Mouse (Mus musculus) Patski (cell line): Measurements from ENCODE around the gene Rpl26. TPM values are rescaled to one million over a fixed set of nuclear protein-coding genes. Genes with fewer than 3 reads are reported as not detected.
A peak's percentile ranks its signal among the peaks of the same experiment; 100 is the strongest.

Source experiments
- ATAC-seq: fragments of 100-300 bp; one replicate; pipeline ENCODE4 v1.8.0; 2021
- CTCF ChIA-PET: fragments of 350-600 bp; sonication (Branson Sonifier 250); formaldehyde crosslinking; loops from one replicate; lab custom pipeline; 2022; ENCODE audit warnings: inconsistent platforms; lab: Charles Lee
- POLR2A ChIA-PET: fragments of 350-600 bp; sonication (Branson Sonifier 250); formaldehyde crosslinking; loops from one replicate; lab custom pipeline; 2022; ENCODE audit warnings: antibody characterized with exemption, inconsistent platforms; lab: Charles Lee
- DNase-seq: peaks from one replicate; pipeline ENCODE4 v3.0.0-alpha.2; 2011; ENCODE audit warnings: low read depth, low spot score
- H3K27me3 ChIP-seq: fragments of 371-371 bp; one replicate; pipeline ENCODE4 v1.5.1; 2021
- CTCF ChIP-seq: fragments of 100-300 bp; IDR thresholded peaks from one replicate; pipeline ENCODE4 v1.5.1; 2021
- in situ Hi-C: fragments of 300-500 bp; cut with MboI; formaldehyde crosslinking; loops from 3 replicates; pipeline ENCODE4 v1.11.1; 2018; ENCODE audit warnings: low pct_unique_long_range_greater_than_20kb, mixed read lengths
- polyA plus RNA-seq: library from polyadenylated mRNA; unstranded; gene quantifications from one replicate; pipeline ENCODE4 v1.2.3, GENCODE M21; 2021

The Rpl26 gene
- polyA plus RNA-seq, 1 experiment from 2014 or later: 909 TPM

DNA sequence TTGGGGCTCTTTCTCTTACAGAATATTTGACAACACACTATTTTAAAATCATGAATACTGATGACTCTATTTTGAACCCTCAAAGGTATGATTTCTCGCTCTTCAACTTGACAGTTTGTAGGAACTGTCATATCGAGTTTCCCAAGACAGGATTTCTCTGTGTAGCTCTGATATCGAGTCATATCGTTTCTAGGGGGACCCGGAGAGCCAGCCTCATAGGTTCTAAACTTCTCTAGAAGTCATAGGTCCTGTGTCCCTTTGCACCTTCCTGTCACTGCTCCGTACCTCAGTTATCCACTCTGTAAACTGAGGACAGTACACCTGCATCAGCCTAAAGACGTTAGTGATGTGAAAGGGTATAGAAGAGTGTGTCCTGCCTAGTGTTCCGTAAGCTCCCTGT lies 1.6 kb upstream of the Rpl26 start:
- in situ Hi-C loops: loop anchor here (5.0 kb wide), 1 partner anchor 72 kb away; no protein-coding TSS in a partner anchor
- POLR2A ChIA-PET: no interaction called here
- ATAC-seq (no peak), DNase-seq (no peak)
- no peak for TF ChIP-seq CTCF
- H3K27me3 ChIP-seq: peaks cover 5% of the 10 kb centered on the region
- CTCF ChIA-PET: interaction anchor here (1.3 kb wide), 1 partner anchor 25 kb away, joined by 3 read pairs; no protein-coding TSS in a partner anchor

DNA sequence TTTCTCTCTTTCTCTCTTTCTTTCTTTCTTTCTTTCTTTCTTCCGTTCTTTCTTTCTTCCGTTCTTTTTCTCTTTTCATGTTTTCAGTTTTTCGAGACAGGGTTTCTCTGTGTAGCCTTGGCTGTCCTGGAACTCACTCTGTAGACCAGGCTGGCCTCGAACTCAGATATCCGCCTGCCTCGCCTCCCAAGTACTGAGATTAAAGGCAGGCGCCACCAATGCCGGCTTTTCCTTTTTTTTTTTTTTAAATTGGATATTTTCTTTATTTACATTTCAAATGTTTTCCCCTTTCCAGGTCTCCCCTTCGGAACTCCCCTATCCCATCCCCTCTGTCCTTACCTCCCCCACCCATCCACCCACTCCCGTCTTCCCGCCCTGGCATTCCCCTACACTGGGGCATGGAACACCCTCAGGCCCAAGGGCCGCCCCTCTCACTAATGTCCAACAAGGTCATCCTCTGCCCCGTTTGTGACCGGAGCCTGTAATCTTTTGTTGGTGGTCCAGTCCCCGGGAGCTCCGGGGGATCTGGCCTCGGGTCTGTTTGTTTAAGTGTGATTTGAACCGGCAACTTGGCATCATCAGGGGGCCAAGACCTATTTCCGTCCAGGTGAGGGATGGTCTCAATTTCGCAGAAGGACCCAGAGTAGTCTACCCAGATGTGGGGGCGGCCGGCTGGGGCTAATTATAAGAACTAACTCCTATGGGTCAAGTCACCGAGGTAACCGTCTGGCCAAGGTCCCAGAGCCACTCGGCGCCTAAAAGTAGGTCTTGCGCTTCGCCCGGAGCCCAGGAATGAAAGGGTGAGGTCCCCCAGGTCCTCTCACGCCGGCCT lies 648 bp upstream of the Rpl26 start:
- POLR2A ChIA-PET: no interaction called here
- CTCF ChIA-PET: no interaction called here
- in situ Hi-C loops: loop anchor here (5.0 kb wide), 1 partner anchor 72 kb away; no protein-coding TSS in a partner anchor
- DNase-seq (no peak), ATAC-seq (no peak)
- TF ChIP-seq CTCF: no peak
- peaks cover under 1% of the 10 kb centered on the region for H3K27me3 ChIP-seq

DNA sequence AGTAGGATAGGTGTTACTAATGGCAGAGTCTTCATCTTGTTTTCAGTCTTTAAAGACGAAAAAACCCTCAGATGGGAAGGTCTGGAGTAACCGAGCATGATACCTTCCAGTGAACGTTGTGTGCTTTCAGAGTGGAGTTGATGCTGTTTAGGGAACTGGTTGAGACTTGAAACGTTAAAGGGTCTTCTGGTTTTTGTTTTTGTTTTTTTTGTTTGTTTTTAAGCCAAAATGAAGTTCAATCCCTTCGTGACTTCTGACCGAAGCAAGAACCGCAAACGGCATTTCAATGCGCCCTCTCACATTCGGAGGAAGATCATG lies 623 bp downstream of the Rpl26 start:
- POLR2A ChIA-PET: interaction anchor here (1.0 kb wide), 1 partner anchor 86 kb away, joined by 3 read pairs; no protein-coding TSS in a partner anchor
- in situ Hi-C loops: loop anchor here (5.0 kb wide), 1 partner anchor 70 kb away; no protein-coding TSS in a partner anchor
- CTCF ChIA-PET: interaction anchor here (1.2 to 4.7 kb wide), 2 partner anchors 12 to 79 kb away, joined by 3 to 34 read pairs; no protein-coding TSS in a partner anchor
- DNase-seq (no peak), ATAC-seq (no peak)
- H3K27me3 ChIP-seq: no peaks in the 10 kb centered on the region
- no peak for TF ChIP-seq CTCF

DNA sequence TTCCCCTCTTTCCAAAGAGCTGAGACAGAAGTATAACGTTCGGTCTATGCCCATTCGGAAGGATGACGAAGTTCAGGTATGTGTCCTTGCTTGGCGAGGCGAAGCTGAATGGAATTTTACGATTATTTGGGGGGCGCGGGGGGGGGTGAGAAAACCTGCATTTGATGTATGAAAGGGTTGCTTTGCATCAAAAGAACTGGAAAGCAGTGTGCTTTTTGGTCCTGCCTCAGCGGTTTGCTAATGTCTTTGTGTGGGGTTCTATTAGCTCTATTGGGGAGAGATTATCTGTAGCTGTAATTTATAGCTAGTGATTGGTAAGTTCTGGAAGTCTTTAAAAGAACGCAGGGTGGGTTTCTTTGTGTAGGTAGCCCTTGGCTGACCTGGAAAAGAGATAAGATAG lies 984 bp downstream of the Rpl26 start:
- POLR2A ChIA-PET: interaction anchor here (1.0 kb wide), 1 partner anchor 85 kb away, joined by 3 read pairs; no protein-coding TSS in a partner anchor
- no peak for DNase-seq
- no peak for TF ChIP-seq CTCF

DNA sequence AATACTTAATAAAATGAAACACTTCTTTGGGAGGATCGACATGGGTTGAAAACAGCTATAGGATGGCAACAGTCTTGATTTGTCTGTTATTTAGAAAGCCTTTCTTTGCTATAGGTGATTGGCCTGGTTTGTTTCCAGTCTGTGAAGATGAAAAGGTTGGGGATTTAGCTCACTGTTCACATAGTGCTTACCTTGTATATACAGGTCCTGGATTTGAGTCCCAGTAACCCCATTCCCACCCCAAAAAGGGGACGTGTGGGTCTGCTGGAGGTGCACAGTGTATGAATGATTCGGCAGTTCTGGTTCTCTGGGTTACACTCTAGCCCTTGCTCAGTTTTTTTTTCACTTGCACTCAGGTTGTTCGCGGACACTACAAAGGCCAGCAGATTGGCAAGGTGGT lies 1.4 kb downstream of the Rpl26 start:
- H3K27me3 ChIP-seq: no peaks in the 10 kb centered on the region
- in situ Hi-C loops: loop anchor here (5.0 kb wide), 1 partner anchor 69 kb away; no protein-coding TSS in a partner anchor
- ChIA-PET CTCF (interaction anchor here (0.6 to 4.7 kb wide), 3 partner anchors 11 to 78 kb away, joined by 3 to 34 read pairs (median 3); no protein-coding TSS in a partner anchor), POLR2A (interaction anchor here (1.0 kb wide), 1 partner anchor 85 kb away, joined by 3 read pairs; no protein-coding TSS in a partner anchor)
- TF ChIP-seq CTCF: no peak
- ATAC-seq (no peak), DNase-seq (no peak)

More for the DNA sequence above, 984 bp downstream of the Rpl26 start:
- ATAC-seq: no peak
- H3K27me3 ChIP-seq: no peaks in the 10 kb centered on the region
- in situ Hi-C loops: loop anchor here (5.0 kb wide), 1 partner anchor 70 kb away; no protein-coding TSS in a partner anchor
- CTCF ChIA-PET: interaction anchor here (0.6 to 4.7 kb wide), 3 partner anchors 11 to 78 kb away, joined by 3 to 34 read pairs (median 3); no protein-coding TSS in a partner anchor

- POLR2A ChIA-PET: interaction anchor here (0.8 kb wide), 1 partner anchor 13 kb away, joined by 3 read pairs; no protein-coding TSS in a partner anchor
- DNase-seq: no peak
- CTCF ChIA-PET: interaction anchor here (1.2 to 4.7 kb wide), 5 partner anchors 30 to 83 kb away, joined by 4 to 34 read pairs (median 9); partner anchors contain the start of gene Rangrf
- ATAC-seq: no peak
- no peak for TF ChIP-seq CTCF
- in situ Hi-C loops: loop anchor here (5.0 kb wide), 1 partner anchor 69 kb away; no protein-coding TSS in a partner anchor
- H3K27me3 ChIP-seq: no peaks in the 10 kb centered on the region
Observed at GRCm38 (mm10) chr11:68903775-68904174, 2.4 kb downstream of the Rpl26 start.

- ChIA-PET CTCF (interaction anchor here (0.6 to 4.7 kb wide), 13 partner anchors 9 to 125 kb away, joined by 3 to 34 read pairs (median 5); partner anchors contain the start of gene Rangrf), POLR2A (no interaction called here)
- DNase-seq: peak; percentile 43
- H3K27me3 ChIP-seq: no peaks in the 10 kb centered on the region
- in situ Hi-C loops: loop anchor here (5.0 kb wide), 2 partner anchors 38 to 68 kb away; no protein-coding TSS in a partner anchor
- peak; percentile 77 for TF ChIP-seq CTCF
- ATAC-seq: no peak
Observed at GRCm38 (mm10) chr11:68904375-68905137, 3.2 kb downstream of the Rpl26 start.

DNA sequence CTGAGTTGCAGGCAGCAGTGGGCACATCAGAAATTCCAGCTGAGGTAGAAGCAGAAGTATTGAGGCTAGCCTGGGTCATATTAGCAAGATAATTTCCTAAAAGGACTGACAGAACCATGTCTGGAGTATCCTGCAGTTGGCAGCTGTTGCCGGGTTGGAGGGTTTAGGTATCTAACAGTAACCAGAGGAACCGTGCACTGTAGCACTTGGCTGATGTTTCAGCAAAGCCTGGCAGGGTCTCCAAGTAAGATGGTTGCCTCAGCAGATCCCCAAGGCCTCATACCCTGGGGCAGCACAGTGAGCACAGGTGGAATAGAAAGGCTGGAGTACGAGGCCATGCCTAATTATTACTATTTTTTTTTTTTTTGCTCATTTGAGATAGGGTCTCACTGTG lies 3.8 kb downstream of the Rpl26 start:
- CTCF ChIA-PET: interaction anchor here (0.6 to 4.7 kb wide), 13 partner anchors 8 to 125 kb away, joined by 3 to 34 read pairs (median 5); partner anchors contain the start of gene Rangrf
- ATAC-seq: no peak
- no peak for TF ChIP-seq CTCF
- in situ Hi-C loops: loop anchor here (5.0 kb wide), 1 partner anchor 37 kb away; no protein-coding TSS in a partner anchor
- no peak for DNase-seq
- no peaks in the 10 kb centered on the region for H3K27me3 ChIP-seq
- POLR2A ChIA-PET: interaction anchor here (1.4 kb wide), 1 partner anchor 13 kb away, joined by 3 read pairs; no protein-coding TSS in a partner anchor

GRCm38 (mm10) chr11:68905665-68906460 lies 4.5 kb downstream of the Rpl26 start:
- in situ Hi-C loops: loop anchor here (5.0 kb wide), 1 partner anchor 36 kb away; no protein-coding TSS in a partner anchor
- H3K27me3 ChIP-seq: no peaks in the 10 kb centered on the region
- ATAC-seq (no peak), DNase-seq (no peak)
- CTCF ChIA-PET: interaction anchor here (1.1 to 4.7 kb wide), 2 partner anchors 75 to 89 kb away, joined by 3 to 34 read pairs; no protein-coding TSS in a partner anchor
- no peak for TF ChIP-seq CTCF
- POLR2A ChIA-PET: interaction anchor here (1.4 to 2.0 kb wide), 2 partner anchors 12 to 76 kb away, joined by 3 to 6 read pairs; no protein-coding TSS in a partner anchor
